Mouse (Mus musculus) granulocyte monocyte progenitor cell, adult 5-6 weeks (primary cell): ENCODE measurements around the gene Slc22a23. TPM values are rescaled to one million over a fixed set of nuclear protein-coding genes. Genes with fewer than 3 reads are reported as not detected.
A peak's percentile ranks its signal among the peaks of the same experiment; 100 is the strongest.

Experiments
- ATAC-seq: replicated peaks from 2 replicates; pipeline ENCODE4 v1.8.0; 2016; ENCODE audit warnings: mild to moderate bottlenecking, moderate TSS enrichment, inconsistent platforms; ENCODE audit not compliant: poor library complexity, severe bottlenecking
- total RNA-seq, 2 experiments: library from RNA; stranded (forward) in 1 of 2; stranded (reverse) in 1 of 2; fragments of 200-712, 200-1000 nt in 1 of 2; fragments of >200 nt in 1 of 2; fragmentation: Nextera tagmentation in 1 of 2; gene quantifications; 2 replicates each; pipeline ENCODE4 v1.2.3; 2014 to 2017

The Slc22a23 gene
- total RNA-seq, 2 experiments from 2014 or later, result not detected

- ATAC-seq, result no peak
Measured at GRCm38 (mm10) chr13:34150271-34151027, 194.5 kb downstream of the Slc22a23 start.

- no peak for ATAC-seq
Measured at GRCm38 (mm10) chr13:34149463-34150176, 195.4 kb downstream of the Slc22a23 start.

DNA sequence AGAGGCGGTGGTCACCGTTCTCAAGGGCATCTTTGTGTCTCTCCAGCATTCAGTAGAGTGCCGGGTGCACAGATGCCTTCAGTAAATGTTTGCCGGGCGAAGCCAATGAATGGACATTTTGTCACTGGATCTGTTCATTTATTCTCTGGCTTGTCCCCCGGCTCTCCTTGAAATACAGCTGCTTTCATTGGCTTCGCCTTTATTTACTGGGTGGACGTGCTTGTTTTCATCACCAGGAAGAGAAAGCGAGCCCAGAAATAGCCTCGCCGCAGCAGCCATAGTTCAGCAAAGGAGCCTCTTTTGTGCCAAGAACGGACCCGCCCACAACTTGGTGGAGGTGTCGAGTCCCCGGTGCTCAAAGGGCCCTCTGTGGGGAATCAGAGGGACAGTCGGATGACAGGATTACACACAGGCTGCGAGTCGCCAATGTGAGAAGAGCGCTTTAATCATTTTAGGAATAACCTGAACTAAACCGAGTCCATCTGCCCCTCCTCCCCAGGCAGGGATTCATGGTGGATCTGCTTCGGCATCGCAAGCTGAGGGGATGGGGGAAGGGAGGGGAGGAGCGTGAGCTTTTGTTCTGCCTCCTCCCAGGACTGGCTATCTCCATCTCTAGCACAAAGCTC lies 196.1 kb downstream of the Slc22a23 start:
- peak; percentile 71 for ATAC-seq

DNA sequence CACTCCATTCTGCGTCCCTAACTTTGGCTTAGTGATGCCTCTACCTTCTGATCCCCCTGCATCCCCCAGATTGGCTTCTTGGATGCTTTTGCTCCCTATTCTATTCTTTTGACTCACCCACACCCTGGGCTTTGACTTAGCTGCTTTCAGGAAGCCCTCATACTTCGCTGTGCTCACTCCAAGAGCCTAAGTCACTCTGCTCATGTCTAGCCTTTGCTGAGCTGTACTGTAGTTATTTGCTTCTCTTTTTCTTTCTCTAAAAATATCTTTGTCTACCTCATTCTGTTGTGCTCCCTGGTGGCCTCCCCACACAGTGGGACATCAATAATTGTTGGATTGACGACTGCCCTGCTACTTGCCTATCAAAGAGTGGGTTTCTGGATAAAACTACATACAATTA lies 196.8 kb downstream of the Slc22a23 start:
- ATAC-seq, result no peak

DNA sequence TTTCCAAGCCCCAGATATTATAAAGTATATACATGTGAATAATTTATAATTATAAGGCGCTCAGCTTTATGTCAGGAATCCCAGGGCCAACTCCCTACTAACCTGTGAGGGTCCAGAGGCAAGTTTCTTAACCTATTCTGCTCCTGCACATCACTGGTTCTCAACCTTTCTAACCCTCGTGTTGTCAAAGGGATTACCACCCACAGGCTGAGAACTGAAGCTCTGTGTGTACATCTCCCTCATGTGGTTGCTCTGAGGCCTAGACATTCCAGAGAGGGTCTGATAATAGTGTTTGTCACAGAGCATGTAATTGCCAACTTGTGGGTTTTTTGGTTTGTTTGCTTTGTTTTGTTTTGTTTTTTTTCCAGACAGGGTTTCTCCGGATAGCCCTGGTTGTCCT lies 198.1 kb downstream of the Slc22a23 start:
- ATAC-seq, result no peak

DNA sequence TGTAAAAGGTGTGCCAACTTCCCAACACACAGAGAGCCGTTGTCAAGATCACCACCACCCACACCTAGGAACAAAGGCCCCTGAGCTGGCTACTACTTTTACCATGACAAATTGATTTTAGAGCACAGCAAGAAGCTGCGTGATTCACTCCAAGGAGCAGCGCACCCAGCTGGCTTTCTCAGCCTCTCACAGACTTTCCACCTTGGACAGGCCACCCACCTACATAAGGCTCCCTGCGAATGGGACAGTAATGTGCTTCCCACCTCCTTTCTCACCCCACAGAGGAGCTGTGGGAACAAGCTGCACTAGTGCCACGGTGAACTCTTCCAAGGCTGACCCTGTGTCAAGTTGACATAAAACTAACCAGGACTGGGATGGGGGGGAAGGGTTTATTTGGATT lies 201.6 kb downstream of the Slc22a23 start:
- no peak for ATAC-seq

- no peak for ATAC-seq
Measured at GRCm38 (mm10) chr13:34136605-34137004, 208.4 kb downstream of the Slc22a23 start.

GRCm38 (mm10) chr13:34134276-34134675 lies 210.7 kb downstream of the Slc22a23 start:
- no peak for ATAC-seq

DNA sequence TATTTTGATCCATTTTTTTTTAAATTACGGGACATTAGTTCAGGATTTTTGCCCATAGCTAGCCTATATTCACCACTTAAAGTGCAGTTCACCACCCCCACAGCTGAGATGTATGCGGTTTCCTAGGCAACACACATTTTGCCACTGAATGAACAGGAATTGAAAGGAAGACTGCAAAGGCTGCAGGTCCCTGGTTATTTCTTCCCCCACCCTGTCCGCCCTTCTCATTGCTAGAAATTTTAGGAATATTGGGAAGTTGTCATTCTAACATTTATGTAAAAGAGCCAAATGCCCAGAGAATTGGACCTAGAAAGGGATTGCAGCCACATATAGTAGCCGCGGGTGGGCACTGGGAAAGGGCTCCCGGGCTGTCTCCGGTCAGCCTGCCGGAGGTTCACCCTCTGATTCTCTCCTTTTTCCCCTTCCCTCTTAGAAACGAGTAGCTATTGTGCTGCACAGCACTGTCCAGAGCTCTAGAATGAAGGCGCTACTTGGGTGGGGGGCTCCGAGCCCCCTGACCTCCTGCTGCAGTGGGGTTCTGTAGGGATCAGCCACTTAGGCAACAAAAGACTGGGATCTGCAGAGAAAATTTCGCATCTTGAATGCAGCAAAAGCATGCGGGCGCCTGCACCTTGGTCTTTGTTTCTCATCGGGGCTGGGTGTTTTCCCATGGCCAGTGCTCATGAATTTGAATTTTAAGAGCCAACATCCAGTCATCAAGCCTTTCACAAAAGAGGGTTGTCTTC lies 211.5 kb downstream of the Slc22a23 start:
- no peak for ATAC-seq

- no peak for ATAC-seq
Measured at GRCm38 (mm10) chr13:34132875-34133274, 212.1 kb downstream of the Slc22a23 start.

GRCm38 (mm10) chr13:34132299-34132698 lies 212.7 kb downstream of the Slc22a23 start:
- ATAC-seq, result no peak

DNA sequence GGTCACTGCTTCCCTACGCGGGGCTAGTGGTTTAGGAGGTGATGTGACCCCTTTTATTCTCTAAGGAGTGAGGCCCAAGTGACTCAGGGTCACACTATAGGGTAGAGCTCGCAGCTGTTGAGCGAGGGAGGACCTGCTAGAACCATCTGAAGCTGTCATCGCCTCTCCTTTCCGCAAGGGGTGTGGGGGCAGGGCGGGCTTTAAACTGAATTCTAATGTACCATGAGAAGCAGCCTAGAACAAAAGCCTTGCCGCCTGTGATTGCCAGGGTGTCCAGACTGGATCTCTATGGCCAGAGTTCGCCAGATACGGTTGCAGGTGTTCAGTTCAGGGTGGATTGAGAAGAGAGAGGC lies 213.3 kb downstream of the Slc22a23 start:
- peak; percentile 19; the same call in 1 of the 2 replicates for ATAC-seq

- peak; percentile 21 for ATAC-seq
Measured at GRCm38 (mm10) chr13:34131011-34131707, 213.8 kb downstream of the Slc22a23 start.

- peak; percentile 76 for ATAC-seq
Measured at GRCm38 (mm10) chr13:34130226-34130731, 214.7 kb downstream of the Slc22a23 start, which contains the start of gene Tubb2b. Gene Tubb2b, minus strand, starts transcription at chr13:34130466.

DNA sequence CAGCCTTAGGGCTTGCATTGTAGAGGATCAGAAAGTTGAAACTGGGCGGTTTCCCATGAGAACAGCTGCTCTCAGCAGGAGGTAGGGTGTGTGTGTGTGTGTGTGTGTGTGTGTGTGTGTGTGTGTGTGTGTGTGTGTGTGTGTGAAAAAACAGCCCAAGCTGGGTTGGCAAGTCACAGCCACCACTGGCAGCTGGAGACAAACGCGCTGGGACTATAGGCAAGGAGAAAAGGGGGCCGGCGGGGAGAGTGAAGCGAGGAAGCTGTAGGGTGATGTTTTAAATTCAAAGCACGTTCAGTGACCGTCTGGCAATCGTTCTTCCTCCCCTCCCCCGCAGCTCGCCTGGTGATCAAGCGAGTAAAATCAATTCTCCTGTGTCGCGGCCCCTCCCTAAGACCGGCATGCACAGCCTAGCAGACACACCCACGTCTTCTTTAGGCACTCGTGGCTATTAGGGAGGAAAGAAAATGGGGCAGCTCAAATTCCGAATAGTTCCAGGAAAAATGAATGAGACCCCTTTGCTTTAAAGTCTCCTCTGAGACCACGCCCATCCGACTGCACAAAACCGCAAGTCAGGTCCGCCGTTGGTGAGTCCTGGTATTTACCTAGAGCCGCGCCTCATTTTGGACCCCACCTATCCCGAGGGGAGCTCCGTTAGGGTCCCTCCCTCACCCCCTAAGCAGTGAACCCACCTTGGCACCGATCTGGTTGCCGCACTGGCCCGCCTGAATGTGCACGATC lies 215.3 kb downstream of the Slc22a23 start:
- peak; percentile 27 for ATAC-seq
